Mouse (Mus musculus) liver, embryonic 14.5 days (tissue): ENCODE measurements around the gene Ahctf1. TPM values are rescaled to one million over a fixed set of nuclear protein-coding genes. Genes with fewer than 3 reads are reported as not detected.

Source experiments
- ATAC-seq: fragments of 200-750 bp; cut with Nextera tagmentation; 2 replicates; pipeline ENCODE4 v1.8.0; 2017; ENCODE audit warnings: moderate number of reproducible peaks, mild to moderate bottlenecking, moderate library complexity; ENCODE audit not compliant: insufficient read depth
- DNase-seq, 3 experiments: peaks; one replicate each; pipeline ENCODE4 v3.0.0-alpha.2; 2012 to 2013; ENCODE audit warnings: low read depth in 3 of 3, low spot score in 3 of 3
- H3K27ac ChIP-seq: fragments of 300-500 bp; sonication (generic); 2 replicates; pipeline ENCODE4 v1.5.1; 2014; ENCODE audit warnings: moderate library complexity, mild to moderate bottlenecking, control low read depth, inconsistent platforms
- H3K27me3 ChIP-seq: fragments of 300-500 bp; sonication (generic); 2 replicates; pipeline ENCODE4 v1.6.1; 2014; ENCODE audit warnings: mild to moderate bottlenecking, low read length, moderate library complexity; ENCODE audit not compliant: control insufficient read depth, insufficient read depth
- H3K36me3 ChIP-seq: fragments of 300-500 bp; sonication (generic); replicated peaks from 2 replicates; pipeline ENCODE4 v1.6.1; 2014; ENCODE audit warnings: low read depth; ENCODE audit not compliant: control insufficient read depth, insufficient read depth
- H3K4me1 ChIP-seq, 2 experiments: fragments of 200-500 bp in 1 of 2; fragments of 300-500 bp in 1 of 2; sonication (generic) in 1 of 2; replicated peaks; 2 replicates each; pipeline ENCODE4 v1.6.1; 2012 to 2014; ENCODE audit warnings: antibody characterized with exemption in 1 of 2, inconsistent platforms in 1 of 2, low read length in 1 of 2; ENCODE audit not compliant: control insufficient read depth in 2 of 2, insufficient read depth in 2 of 2
- H3K4me2 ChIP-seq: fragments of 300-500 bp; sonication (generic); 2 replicates; pipeline ENCODE4 v1.6.1; 2014; ENCODE audit warnings: low read depth, mild to moderate bottlenecking, control low read depth, moderate library complexity
- H3K4me3 ChIP-seq, 2 experiments: fragments of 200-500 bp in 1 of 2; fragments of 300-500 bp in 1 of 2; sonication (generic) in 1 of 2; 2 replicates each; pipeline ENCODE4 v1.5.1; 2012 to 2014; ENCODE audit warnings: low read depth in 2 of 2, low read length in 2 of 2, mild to moderate bottlenecking in 2 of 2, control low read depth in 1 of 2, inconsistent platforms in 1 of 2, moderate library complexity in 1 of 2; ENCODE audit not compliant: insufficient read depth in 1 of 2
- H3K9ac ChIP-seq: fragments of 300-500 bp; sonication (generic); replicated peaks from 2 replicates; pipeline ENCODE4 v1.6.1; 2014; ENCODE audit warnings: mild to moderate bottlenecking, control low read depth, moderate library complexity
- H3K9me3 ChIP-seq: fragments of 300-500 bp; sonication (generic); 2 replicates; pipeline ENCODE4 v1.6.1; 2016; ENCODE audit warnings: low read length, mixed read lengths; ENCODE audit not compliant: control insufficient read depth
- CTCF ChIP-seq: IDR thresholded peaks from 2 replicates; pipeline ENCODE4 v1.5.1; 2016; ENCODE audit warnings: antibody characterized with exemption, low read depth, control low read depth
- EP300 ChIP-seq: IDR thresholded peaks from 2 replicates; pipeline ENCODE4 v1.6.1; 2016; ENCODE audit warnings: antibody characterized with exemption, low read depth
- WGBS: fragments of 180-500 bp; shearing (Covaris S2); extraction: QIAGEN DNeasy Blood & Tissue Kit; methylation state at CpG from one replicate; pipeline ENCODE4 v1.1.7; 2014; ENCODE audit not compliant: insufficient replicate concordance; 5-methylcytosine and 5-hydroxymethylcytosine counted together
- polyA plus RNA-seq, 2 experiments: library from polyadenylated mRNA; depleted of rRNA in 1 of 2; stranded (reverse) in 1 of 2; unstranded in 1 of 2; fragments of >200 nt; fragmentation: Nextera tagmentation in 1 of 2; extraction: Ambion mirVana in 1 of 2; gene quantifications; 2 replicates each; pipeline versions ENCODE4 v1.2.1 to v1.2.3; 2012 to 2014

Ahctf1 gene
- polyA plus RNA-seq, 2 experiments: 19.2 to 25.5 TPM

GRCm38 (mm10) chr1:179833596-179833995 lies 30.1 kb upstream of the Ahctf1 start:
- H3K9me3 ChIP-seq: no peaks in the 10 kb centered on the region
- H3K4me3 ChIP-seq: no peak overlapping the region
- WGBS: 65% methylated on average over 1 of the region's 1 CpGs
- no peak for DNase-seq
- no peak overlapping the region for H3K27ac ChIP-seq
- no peaks in the 10 kb centered on the region for H3K36me3 ChIP-seq
- H3K27me3 ChIP-seq: no peaks in the 10 kb centered on the region
- no peak for ATAC-seq
- no peak for TF ChIP-seq CTCF
- TF ChIP-seq EP300: no peak
- no peak overlapping the region for H3K9ac ChIP-seq
- no peak overlapping the region for H3K4me2 ChIP-seq
- H3K4me1 ChIP-seq: peaks cover 5 to 17% of the 10 kb centered on the region in 2 experiments

- Histone ChIP-seq H3K9me3 (no peaks in the 10 kb centered on the region), H3K4me1 (peaks cover 5 to 17% of the 10 kb centered on the region in 2 experiments), H3K9ac (no peak overlapping the region), H3K27ac (no peak overlapping the region), H3K4me3 (no peak overlapping the region), H3K4me2 (no peak overlapping the region), H3K27me3 (no peaks in the 10 kb centered on the region), H3K36me3 (no peaks in the 10 kb centered on the region)
- WGBS: 33% methylated on average over 7 of the region's 7 CpGs
- no peak for DNase-seq
- no peak for ATAC-seq
- TF ChIP-seq EP300 (no peak), CTCF (no peak)
These were observed 29.3 kb upstream of the Ahctf1 start for GRCm38 (mm10) chr1:179832710-179833240.

DNA sequence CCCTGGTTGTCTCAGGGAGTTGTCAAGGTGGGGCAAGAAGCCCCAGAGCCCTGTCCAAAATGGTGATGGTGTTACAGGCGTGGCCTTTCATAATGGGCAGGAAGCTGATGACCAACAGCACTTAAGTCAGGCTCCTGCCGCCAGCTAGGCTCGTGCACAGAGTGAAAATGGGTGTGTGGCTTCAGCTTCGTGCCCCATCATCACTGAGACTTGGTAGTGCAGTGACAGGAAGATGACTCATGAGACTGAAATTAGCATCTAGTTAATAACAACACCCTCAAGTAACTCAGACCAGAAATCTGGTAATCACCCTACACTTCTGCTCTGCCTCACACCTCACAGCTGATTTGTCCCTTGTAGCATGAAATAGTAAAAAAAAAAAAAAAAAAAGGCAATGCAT lies 25.4 kb upstream of the Ahctf1 start:
- Histone ChIP-seq H3K9me3 (no peaks in the 10 kb centered on the region; the same call in 1 of the 2 replicates), H3K4me3 (no peak overlapping the region), H3K4me1 (peaks cover 0 to 5% of the 10 kb centered on the region in 2 experiments; a peak in 1 of 4 replicates), H3K36me3 (no peaks in the 10 kb centered on the region), H3K27ac (no peak overlapping the region), H3K27me3 (no peaks in the 10 kb centered on the region), H3K9ac (no peak overlapping the region), H3K4me2 (no peak overlapping the region)
- no peak for ATAC-seq
- DNase-seq: no peak
- 34% methylated on average over 4 of the region's 4 CpGs for WGBS
- TF ChIP-seq CTCF (no peak), EP300 (no peak)

- no peak overlapping the region for H3K27ac ChIP-seq
- no peak for DNase-seq
- H3K27me3 ChIP-seq: no peaks in the 10 kb centered on the region
- H3K4me2 ChIP-seq: no peak overlapping the region
- no peaks in the 10 kb centered on the region; the same call in 1 of the 2 replicates for H3K9me3 ChIP-seq
- 74% methylated on average over 5 of the region's 5 CpGs for WGBS
- no peaks in the 10 kb centered on the region for H3K36me3 ChIP-seq
- no peak for ATAC-seq
- H3K9ac ChIP-seq: no peak overlapping the region
- no peak overlapping the region for H3K4me3 ChIP-seq
- peaks cover 0 to 5% of the 10 kb centered on the region in 2 experiments; a peak in 1 of 4 replicates for H3K4me1 ChIP-seq
- TF ChIP-seq CTCF (no peak), EP300 (no peak)
These were observed 24.6 kb upstream of the Ahctf1 start for GRCm38 (mm10) chr1:179828051-179828450.

DNA sequence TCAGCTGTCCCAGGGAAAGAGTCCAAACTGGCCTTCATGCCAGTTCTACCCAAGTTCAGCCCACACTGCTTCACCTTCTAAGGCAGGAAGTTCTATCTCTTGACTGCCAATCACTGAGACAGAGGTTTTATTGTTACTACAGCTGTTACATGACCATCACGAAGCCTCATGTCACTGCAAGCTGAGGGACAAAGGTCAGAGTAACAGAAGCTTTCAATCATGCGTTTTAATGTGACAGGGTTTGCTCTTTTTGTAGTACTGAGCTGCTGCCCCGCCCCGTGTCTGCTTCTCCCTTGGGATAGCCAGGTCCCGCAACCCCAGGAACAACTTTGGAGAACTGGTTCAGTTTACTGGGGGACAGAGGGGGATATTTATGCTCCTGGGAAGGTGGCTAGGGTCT lies 21.1 kb upstream of the Ahctf1 start:
- no peak overlapping the region for H3K27ac ChIP-seq
- no peak overlapping the region for H3K4me2 ChIP-seq
- no peak overlapping the region for H3K9ac ChIP-seq
- H3K4me1 ChIP-seq: no peaks in the 10 kb centered on the region; a peak in 1 of 4 replicates
- TF ChIP-seq CTCF (no peak), EP300 (no peak)
- H3K36me3 ChIP-seq: no peaks in the 10 kb centered on the region
- no peaks in the 10 kb centered on the region for H3K27me3 ChIP-seq
- DNase-seq: no peak
- 62% methylated on average over 5 of the region's 5 CpGs for WGBS
- ATAC-seq: no peak
- H3K9me3 ChIP-seq: no peaks in the 10 kb centered on the region; the same call in 1 of the 2 replicates
- H3K4me3 ChIP-seq: no peak overlapping the region
